Mouse (Mus musculus): ENCODE results near the gene Ccdc181.

- TF ChIP-seq CTCF (IDR thresholded peaks at IDR 0.05; ENCODE audit: insufficient read depth, low read depth, low read length) (no peak), POLR2A (IDR thresholded peaks at IDR 0.05; ENCODE audit: insufficient read depth, low read depth, low read length) (no peak)
These were observed 57.2 kb downstream of the Ccdc181 start for GRCm38 (mm10) chr1:164332559-164332958.
